Comparison of ENCODE assay signal across 16 mouse cellular contexts in the genomic region with DNA sequence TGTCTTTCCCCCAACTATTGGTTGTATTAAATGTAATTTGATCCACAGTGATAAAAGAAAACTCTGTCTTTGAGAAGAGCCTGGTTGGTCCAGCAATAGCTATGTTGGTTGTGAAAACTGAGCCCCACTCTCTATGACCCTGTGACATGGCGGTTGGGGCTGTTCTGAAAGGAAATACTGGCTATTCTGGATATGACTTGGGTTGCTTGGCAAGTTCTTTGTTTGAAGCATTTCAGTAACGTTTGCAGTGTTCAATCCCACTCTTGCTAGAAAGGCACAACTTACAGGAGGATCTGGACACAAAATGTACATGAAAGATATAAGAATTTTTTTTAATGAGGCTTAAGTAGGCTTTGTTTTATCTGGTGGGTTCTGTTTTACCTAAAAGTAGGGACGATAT.
"Had no signal": no experiment of that assay in that cellular context is flagged by ENCODE, and none has a peak within 500 bp of the region (broad histone marks: within the 10 kb centered on the region; RNA-seq: fewer than 3 reads in every experiment).

No protein-coding gene starts in this region.

- H3K4me1 ChIP-seq: neural tube, embryonic 12.5 days; neural tube, embryonic 13.5 days; neural tube, embryonic 15.5 days; stomach, embryonic 15.5 days had no signal

- H3K9ac ChIP-seq: neural tube, embryonic 12.5 days; neural tube, embryonic 13.5 days; neural tube, embryonic 15.5 days; stomach, embryonic 15.5 days had no signal

- H3K27ac ChIP-seq: neural tube, embryonic 12.5 days; neural tube, embryonic 13.5 days; neural tube, embryonic 15.5 days; stomach, embryonic 15.5 days; stomach, postnatal 0 days had no signal

- H3K4me3 ChIP-seq: neural tube, embryonic 12.5 days; neural tube, embryonic 13.5 days; neural tube, embryonic 15.5 days; stomach, embryonic 15.5 days had no signal

- DNase-seq: retina, postnatal 1 day; right cerebral cortex, postnatal 14 days; right cerebral cortex, postnatal 25 days; right cerebral cortex, postnatal 4 days; spleen, adult 18-20 months; thymus, adult 18-20 months; thymus, adult 2 months; thymus, postnatal 14 days; thymus, postnatal 25 days; thymus, postnatal 36 days; thymus, postnatal 4 days had no signal

- H3K4me2 ChIP-seq: neural tube, embryonic 12.5 days; neural tube, embryonic 13.5 days; neural tube, embryonic 15.5 days; stomach, embryonic 15.5 days had no signal

- H3K27me3 ChIP-seq: neural tube, embryonic 12.5 days; neural tube, embryonic 13.5 days; stomach, embryonic 15.5 days had no signal

- H3K9me3 ChIP-seq: neural tube, embryonic 12.5 days; neural tube, embryonic 13.5 days; neural tube, embryonic 15.5 days; stomach, embryonic 15.5 days had no signal

- H3K36me3 ChIP-seq: neural tube, embryonic 12.5 days; neural tube, embryonic 13.5 days; neural tube, embryonic 15.5 days; stomach, embryonic 15.5 days had no signal
